Mouse (Mus musculus) spleen, postnatal 36 days (tissue): ENCODE measurements around the gene Gne.
"Not testable (repeated sequence)": the region's sequence is repeated elsewhere in the genome, so short reads cannot be mapped to it uniquely, and the experiment has no call there.

Source experiments
- DNase-seq, 2 experiments: peaks; one replicate each; pipeline ENCODE4 v3.0.0; 2022; ENCODE audit warnings: low spot score in 2 of 2, mixed read lengths in 1 of 2

The Gne gene

DNA sequence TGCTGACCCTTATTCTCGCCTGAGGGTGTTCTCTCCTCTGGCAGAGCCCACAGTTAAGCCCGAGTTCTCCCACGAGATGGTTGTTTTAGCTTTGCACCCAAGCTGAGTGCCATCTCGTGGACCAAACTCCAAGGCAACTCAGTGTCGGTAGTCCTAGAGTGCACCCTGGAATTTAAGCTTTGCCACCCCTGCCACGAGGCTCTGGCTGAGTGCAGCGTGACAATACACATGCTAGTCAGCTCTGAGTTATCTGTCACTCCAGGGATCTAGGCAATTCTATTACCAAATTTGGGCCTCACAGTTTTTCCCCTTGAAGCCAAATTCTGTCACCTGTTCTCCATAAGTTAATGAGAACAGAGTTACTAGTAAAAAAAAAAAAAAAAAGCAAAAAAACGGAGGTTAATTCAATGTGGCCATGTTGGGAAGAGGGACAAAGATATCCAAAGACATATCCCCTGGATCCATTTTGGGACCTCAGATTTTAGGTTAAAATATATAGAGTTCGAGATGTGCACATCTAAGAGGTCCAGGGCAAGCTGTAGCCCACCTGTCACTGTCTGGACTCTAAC is 11.0 kb downstream of the Gne start:
- DNase-seq, result no peak

DNA sequence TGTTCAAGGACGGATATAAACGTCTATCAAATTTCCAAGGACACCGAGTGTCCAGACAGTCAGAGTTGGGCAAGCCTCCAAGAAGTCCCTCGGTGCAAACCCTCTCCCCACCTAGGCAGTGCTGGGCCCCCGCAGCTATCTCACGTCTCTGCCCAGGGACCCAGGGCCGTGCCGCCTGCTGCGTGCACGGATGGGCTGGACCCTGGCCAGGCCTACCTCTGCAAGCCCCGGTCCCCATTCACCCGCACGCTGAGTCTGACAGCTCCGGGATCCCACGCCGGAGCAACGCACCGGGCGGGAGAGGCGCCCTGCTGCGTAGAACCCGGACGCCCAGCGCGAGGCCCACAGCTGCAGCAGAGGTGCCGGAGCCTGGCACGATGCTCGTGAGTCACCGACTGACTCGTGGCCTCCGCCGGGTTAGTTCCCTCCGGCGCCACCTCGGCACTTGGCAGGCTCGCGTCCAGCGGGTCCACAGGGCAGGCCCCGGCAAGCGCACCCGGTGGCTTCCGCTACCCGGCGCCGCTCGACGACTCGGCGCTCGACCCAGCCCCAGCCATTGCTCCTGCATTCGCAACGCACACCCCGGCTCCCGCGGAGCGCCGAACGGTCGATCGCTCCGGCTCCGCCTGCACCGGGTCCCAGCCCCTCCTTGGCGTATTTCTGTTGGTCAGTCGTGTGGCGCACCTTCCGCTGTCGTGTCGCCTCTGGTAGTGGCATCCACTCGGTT is 11.7 kb downstream of the Gne start:
- peak; percentile 92 to 93 for DNase-seq

DNA sequence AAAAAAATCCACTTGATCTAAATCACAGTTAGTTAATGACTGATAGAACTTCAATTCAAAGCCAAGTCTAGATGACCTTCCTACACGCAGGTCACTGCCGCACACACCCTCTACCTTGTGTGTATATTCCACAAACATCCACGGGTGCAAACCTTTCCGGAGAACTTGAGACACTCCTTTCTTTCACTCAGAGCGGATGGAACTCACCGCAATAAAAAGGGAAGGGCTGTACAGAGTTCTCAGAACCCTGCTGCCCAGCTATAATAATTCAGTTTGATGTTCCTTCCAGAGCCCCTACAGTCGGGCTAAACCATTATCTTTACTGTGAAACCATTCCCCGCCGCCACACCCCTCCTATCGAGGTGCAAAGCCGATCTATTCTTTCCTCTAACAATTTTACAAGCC is 12.2 kb downstream of the Gne start:
- no peak for DNase-seq

DNA sequence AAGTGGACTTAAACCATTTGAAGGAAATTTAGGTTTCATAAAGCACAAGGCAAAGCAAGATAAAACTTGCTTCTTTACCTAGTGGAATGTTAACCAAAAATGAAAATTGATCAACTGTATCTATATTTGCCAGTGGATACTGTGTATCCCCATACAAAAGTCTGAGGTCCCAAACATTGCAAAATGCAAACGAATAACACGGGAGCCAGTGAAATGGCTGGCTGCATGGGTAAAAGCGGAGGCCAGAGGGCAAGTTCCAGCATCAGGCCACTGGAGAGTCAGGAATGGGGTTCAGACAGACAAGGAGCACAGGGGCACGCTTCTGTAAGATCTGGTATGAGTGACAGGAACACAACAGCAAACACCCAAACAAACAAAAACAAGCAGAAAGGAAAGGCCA is 13.3 kb downstream of the Gne start:
- no peak for DNase-seq

DNA sequence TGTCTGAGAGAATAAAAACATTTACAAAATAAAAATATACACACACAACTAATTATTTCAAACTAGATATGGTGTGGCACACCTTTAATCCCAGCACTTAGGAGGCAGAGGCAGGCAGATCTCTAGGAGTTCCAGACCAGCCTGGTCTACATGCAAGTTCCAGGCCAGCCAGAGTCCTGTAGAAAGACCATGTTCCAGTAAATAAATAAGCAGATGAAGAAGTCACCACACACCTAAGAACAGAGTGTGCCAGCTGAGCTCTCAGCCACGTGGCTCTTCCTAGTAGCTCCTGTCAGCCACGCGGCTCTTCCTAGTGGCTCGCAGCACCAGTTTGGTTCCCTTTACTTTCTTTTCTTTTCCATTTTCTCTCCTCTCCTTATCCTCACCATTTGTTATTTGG is 14.6 kb downstream of the Gne start:
- no peak for DNase-seq

DNA sequence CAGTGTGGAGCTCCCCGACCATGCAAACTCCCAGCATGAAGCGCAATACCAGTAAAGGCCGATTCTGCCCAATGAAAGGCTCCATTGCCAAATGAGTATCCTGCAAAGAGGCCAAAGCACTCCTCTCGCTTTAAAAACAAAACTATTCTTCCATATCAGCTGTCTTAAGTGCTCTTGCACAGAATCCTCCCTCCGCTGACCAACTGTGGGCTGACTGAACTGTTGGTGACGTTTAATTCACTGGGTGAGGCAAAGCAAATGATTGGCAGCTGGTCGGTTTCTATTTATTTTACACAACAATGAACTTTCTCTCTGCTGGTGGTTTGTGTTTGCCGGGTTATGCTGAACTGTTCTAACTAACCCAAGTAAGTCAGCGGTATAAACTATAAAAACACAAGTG is 15.2 kb downstream of the Gne start:
- no peak for DNase-seq

DNA sequence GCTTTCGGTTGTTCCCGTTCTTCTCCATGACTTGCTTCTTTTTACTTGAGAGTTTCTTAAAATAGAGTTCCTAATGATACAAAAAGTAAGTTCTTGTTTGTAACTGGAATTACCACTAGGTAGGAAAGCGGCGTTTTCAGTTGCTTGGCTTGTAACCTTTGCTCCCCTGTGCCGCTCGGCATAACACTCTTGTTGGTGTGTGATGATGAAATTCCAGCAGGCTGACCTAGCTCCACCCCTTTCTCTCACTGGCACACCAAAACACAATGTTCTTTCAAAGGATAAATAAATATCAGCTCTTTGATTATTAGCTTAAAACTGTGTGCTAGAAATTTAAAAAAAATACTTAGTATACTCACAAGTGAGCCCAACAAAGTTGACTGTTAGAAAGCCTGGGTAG is 17.1 kb downstream of the Gne start:
- DNase-seq, result no peak

DNA sequence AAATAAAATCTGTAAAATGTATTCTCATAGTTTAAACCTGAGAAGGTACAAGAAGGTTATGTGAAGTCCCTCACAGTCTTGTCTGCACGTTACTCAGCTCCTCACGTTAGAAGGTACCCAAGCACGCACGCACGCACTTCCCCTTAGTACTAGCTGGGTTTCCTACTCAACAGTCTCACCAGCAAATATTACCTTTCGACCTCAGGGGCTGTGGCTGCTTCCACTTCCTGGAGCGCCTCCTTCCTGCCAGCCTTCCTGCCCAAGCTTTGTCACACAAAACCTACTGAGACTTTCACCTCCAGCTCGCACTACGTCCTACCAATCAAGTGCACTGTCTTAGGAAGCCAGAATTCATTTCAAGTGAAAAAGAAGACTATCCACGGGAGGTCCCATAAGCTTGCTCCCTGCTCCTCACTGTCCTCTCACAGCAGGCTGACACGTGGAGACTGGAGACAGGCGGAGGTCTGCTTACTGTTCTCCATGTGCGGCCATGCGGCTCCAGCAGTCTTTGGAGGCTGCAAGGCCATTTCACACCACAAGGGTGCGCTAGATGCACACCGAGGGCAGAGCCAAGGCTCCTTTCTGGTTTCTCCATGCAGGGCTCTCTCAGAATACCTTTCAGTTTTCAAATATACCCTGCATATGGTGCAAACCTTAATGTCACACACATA is 18.5 kb downstream of the Gne start:
- DNase-seq, result peak; percentile 86 to 87

DNA sequence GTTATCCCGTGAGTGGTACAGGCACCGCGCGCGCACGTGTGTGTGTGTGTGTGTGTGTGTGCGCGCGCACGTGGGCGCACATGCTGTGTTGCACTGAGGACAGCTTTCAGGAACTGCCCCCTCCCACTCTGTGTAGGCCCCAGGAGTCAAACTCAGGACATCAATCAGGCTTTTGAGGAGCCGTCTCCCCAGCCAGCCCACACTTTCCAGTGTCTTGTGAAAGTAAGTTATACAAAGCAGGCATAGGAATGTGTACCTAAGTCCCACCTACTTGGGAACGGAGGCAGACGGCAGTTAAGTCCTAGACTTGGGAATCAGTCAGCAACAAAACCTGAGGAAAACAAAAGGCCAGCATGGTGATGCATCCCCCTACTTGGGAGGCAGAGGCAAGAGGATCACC is 21.2 kb downstream of the Gne start:
- DNase-seq, result no peak

DNA sequence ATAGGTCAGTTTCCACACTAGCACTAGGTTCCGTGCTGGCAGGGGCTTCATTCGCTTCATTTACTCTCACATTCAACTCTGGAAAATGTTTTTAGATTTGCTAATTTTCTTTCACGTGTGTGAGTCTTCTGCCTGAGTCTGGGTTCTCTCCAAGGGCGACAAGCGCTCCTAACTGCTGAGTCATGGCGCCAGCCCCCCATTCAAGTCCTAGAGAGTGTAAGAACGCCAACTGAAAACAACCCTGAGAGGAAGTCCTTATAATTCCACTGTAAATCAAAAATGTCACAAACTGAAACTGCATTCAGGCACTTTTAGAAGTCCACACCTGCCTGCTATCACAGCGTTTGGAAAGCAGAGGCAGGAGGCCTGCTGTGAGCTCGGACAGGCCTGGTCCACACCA is 21.9 kb downstream of the Gne start:
- DNase-seq, result no peak

DNA sequence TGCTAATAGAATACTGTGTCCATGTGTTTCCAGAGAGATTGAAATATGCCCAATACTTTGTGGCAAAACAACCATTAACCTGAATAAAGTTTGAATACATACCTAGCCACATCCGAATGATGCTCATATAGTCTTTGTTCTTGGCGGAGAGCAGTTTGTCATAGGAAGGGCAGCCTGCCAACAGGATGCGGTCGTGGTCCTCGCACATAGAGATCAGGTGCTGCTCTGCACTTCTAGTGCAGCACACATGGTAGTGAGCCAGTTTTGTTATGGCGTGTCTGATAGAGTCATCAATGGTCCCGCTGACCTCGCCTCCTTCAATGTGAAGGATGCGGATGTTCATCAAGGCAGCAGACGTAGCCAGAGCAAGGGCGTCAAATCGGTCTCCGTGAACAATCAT is 24.3 kb downstream of the Gne start:
- DNase-seq, result no peak

DNA sequence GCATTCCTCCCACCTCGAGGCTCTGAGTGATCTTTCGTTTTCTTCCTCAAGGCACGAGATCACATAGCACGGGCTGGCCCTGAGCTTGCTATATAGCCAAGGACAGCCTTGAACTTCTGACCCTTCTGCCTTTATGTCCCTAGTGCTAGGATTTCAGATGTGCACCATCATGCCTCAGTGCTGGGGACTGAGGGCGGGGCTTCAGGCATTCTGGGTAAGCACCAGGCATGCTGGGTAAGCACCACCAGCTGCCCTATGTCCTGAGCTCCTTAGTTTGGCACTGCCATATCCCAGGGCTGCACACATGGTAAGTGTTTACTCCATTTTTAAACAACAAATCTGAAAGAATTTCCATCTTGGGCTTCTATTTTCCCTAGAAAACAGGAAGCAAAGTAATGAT is 34.2 kb downstream of the Gne start:
- DNase-seq, result no peak

DNA sequence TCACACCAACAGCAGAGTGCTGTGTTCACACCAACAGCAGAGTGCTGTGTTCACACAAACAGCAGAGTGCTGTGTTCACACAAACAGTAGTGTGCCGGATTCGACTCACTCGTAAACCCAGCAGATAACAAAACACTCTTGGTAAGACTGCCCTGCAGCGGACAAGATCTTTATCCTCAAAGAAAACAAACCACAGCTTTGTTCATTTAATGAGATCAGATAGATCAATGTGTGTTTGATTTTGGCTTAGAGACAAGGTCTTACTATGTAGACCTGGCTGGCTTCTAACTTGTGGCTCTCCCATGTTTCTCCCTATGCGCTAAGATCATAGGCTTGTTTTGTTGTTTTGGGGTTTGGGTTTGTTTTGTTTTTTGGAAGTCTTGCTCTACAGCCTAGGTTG is 37.9 kb downstream of the Gne start:
- no peak for DNase-seq

DNA sequence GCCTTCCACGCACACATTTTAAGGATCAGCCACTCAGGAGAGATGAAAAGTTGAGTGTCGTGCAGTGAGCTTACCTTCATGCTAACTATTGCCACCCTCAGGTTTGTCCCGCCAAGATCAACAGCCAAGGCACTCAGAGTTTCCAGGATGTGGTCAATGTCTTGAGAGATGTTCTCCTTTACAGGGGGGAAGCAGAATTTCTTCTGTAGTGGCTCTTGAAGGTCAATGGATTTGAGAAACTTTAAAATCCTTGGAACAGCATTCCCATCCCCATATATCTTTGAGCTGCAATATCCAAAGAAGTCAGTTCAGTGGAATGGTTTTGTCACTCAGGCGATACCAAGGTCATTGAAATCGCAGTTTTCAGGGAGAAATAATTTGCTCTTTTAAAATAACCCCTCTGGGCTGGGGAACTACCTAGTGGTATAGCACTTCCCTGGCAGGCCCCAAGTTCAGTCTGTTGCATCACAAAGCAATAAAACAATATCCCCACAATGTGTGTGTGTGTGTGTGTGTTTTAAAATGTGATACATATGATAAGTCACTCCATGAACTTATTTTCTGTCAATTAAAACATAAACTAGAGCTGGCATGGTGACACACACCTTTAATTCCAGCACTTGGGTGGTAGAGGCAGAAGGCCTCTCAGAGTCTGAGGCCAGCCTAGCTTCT is 39.2 kb downstream of the Gne start:
- DNase-seq, result no peak

DNA sequence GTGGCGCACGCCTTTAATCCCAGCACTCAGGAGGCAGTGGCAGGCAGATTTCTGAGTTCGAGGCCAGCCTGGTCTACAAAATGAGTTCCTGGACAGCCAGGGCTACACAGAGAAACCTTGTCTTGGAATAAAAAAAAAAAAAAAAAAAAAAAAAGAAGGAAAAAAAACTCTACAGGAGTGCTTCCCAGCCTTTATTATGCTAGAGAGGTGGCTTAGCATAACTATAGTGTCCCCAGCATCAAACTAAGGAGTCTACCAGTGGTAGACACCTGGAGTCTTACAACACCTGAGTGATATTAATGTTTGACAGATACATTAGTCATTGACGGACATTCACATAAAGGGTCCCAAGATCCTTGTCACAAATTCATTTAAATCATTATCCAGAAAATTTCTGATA is 40.8 kb downstream of the Gne start:
- DNase-seq, result not testable (repeated sequence)

DNA sequence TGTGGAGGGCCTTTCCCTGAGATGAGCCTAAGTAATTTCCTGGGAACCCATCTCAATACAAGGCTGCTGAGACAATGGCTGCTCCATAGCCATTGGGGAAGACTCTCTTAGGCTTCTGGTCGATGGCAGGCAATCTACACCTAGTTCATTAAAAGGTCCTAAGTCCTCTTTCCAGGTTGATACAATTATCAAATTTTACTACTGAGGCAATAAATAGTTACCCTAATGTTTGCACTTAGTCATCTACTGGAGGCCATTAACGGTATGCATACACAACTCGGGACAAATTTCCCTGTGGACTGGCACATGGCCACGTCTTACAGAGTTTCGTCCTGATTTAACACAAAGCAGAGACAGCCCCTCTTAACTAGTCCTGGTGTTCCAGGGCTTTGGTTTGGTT is 41.5 kb downstream of the Gne start:
- DNase-seq, result no peak

DNA sequence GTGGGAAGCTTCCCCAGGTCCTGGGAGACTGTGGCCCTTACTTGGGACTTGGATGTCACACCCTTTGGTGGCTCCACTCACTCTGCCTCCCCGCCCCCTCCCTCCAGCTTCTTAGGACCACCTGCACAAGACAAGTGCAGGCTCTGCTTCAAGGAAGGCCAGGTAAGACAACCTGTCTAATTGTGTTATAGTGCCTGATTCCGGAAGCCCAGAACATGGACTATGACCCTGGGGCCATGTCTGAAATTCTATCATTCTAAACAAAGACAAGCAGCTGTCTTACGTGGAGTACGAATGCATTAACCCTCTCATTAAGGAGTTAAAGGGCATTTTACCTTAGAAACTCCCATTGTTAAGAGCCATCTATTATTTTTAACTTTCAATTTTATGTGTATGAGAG is 43.2 kb downstream of the Gne start:
- no peak for DNase-seq

DNA sequence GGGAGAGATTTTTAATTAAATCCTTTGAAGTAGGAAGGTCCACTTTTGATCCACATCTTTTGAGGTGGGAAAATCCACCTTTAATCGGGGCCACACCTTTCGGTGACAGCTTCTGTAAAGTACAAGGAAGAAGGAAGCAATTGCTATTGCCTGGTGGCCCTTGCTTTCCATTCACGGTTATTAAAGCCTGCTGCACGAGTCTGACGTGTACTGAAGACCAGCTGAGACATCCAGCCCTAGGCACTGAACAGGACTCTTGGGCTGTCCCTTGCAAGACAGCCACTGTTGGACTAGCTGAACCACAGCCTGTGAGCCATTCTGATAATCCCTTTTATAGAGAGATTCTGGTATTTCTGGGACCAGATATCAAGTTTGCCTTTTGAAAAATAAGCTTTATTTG is 47.5 kb downstream of the Gne start:
- DNase-seq, result no peak

DNA sequence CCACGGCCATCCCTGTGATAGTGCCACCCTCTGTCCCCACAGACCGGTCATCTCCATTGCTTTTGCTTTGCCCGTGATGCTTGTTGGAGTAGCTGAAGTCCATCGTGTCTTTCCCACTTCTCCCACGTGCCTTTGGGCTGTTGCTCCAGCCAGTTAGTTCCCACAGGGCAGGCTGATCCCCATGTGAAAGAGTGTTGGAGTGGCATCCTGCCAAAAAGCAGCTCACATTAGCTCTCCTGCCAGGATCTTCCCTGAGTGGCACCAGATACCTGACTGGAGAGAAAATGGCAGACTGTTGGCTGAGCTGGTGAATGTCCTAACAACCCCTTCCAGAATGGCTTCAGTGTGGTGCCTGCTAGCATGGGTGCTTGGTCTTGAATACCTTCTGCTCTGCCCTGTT is 52.5 kb downstream of the Gne start:
- no peak for DNase-seq

DNA sequence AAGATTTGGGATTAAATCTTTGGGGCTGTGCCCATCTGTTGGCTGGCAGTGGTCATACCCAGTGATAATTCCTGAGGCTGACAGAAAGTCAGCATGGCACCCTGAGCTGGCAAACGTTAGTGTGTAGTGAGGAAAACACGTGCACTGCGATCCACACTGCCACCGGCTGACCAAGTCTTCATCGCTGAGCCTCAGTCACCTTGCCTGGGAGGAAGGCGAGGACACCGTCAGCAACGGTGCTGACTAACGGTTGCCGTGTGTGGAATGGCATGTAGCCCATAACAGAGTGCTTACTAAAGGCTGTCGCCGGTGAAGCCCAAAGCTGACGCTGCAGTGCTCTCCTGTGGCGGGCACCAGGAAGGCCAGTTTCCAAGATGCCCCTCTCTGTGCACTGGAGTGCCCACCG is 54.3 kb downstream of the Gne start:
- DNase-seq, result no peak

DNA sequence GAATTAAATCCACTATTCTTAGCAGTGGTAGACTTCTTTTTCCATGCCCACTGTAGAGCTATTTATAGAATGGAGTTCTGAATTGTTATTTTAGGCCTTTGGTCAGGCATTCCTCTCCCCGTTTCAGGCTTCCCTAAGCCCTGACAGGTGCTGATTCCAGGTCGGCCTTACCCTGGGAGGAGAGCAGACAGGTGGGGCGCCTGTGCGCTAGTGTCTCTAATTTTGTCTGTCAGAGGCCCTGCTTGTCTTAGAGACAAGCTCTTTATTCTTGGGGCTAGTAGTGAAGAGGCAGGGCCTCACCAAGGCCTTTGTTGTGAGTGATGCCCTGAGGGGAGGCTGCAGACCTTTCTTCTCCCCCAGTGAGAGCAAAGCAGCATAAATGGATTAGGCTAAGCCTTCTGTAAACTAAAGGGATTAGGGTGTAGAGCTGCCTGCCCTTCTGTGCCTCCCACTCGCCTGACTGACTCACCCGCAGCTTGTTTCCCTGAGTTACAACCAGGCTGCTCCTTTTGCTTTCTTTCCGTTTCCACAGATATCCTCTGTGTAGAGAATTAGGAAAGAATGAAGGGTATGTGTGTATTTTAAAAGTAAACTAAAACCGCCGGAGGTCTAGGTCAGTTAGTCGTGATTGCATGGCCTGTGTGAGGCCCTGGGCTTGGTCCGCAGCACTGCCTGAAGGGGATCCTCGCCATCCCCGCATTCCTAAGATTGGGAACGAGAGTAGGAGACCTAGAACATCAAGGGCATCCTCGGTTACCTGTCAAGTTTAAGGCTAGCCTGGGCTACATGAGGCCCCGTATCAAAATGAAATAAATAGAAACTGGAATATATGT is 55.5 kb downstream of the Gne start:
- DNase-seq, result no peak

DNA sequence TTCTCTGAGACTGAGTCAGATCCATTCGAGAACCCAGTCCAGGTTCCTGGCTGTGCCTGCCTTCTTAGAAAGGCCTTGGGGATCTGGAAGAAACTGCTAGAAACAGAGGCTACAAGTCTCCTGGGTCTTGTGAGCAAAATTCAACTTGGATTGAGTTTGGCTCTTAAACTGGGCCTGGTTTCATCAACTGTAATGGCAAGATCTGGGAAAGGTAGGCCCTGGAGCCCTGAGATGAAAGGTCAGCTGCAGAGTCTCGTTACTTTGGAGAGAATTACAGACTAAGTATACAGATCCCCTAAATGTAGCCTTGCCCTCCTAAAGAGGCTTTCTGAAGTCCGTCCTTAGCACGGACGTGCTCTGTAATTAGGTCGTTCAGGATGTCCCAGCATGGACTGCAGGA is 58.4 kb downstream of the Gne start:
- no peak for DNase-seq
